Mouse (Mus musculus) liver, adult 2 months (tissue): ENCODE measurements around the gene Cda. TPM values are rescaled to one million over a fixed set of nuclear protein-coding genes. Genes with fewer than 3 reads are reported as not detected.
"Not testable (repeated sequence)": the region's sequence is repeated elsewhere in the genome, so short reads cannot be mapped to it uniquely, and the experiment has no call there.

Source experiments
- DNase-seq: peaks from one replicate; pipeline ENCODE4 v3.0.0-alpha.2; 2011; ENCODE audit warnings: low read depth, low spot score; ENCODE audit errors: extremely low read depth
- H3K27ac ChIP-seq: fragments of 200-500 bp; replicated peaks from 2 replicates; pipeline ENCODE4 v1.5.1; 2012; ENCODE audit warnings: low read depth, mild to moderate bottlenecking, control low read depth, inconsistent platforms, low read length; ENCODE audit not compliant: insufficient read depth
- H3K27me3 ChIP-seq: fragments of 200-500 bp; 2 replicates; pipeline ENCODE4 v1.6.1; 2012; ENCODE audit warnings: mild to moderate bottlenecking, moderate library complexity, low read length, inconsistent platforms; ENCODE audit not compliant: control insufficient read depth, insufficient read depth
- H3K36me3 ChIP-seq: fragments of 200-500 bp; 2 replicates; pipeline ENCODE4 v1.6.1; 2012; ENCODE audit warnings: low read length, inconsistent platforms; ENCODE audit not compliant: control insufficient read depth, insufficient read depth
- H3K4me1 ChIP-seq: fragments of 200-500 bp; 2 replicates; pipeline ENCODE4 v1.6.1; 2011; ENCODE audit warnings: low read length; ENCODE audit not compliant: control insufficient read depth, insufficient read depth
- H3K4me3 ChIP-seq: fragments of 200-500 bp; 2 replicates; pipeline ENCODE4 v1.5.1; 2011; ENCODE audit warnings: low read depth, mild to moderate bottlenecking, control low read depth, low read length, moderate library complexity; ENCODE audit not compliant: insufficient read depth
- H3K79me2 ChIP-seq: fragments of 200-500 bp; 2 replicates; pipeline ENCODE4 v1.6.1; 2012; ENCODE audit warnings: inconsistent platforms, mild to moderate bottlenecking, low read length, moderate library complexity; ENCODE audit not compliant: control insufficient read depth, insufficient read depth
- H3K9ac ChIP-seq: fragments of 200-500 bp; 2 replicates; pipeline ENCODE4 v1.6.1; 2012; ENCODE audit warnings: low read depth, mild to moderate bottlenecking, control low read depth, inconsistent platforms, low read length
- CTCF ChIP-seq: fragments of 200-500 bp; IDR thresholded peaks from 2 replicates; pipeline ENCODE4 v1.5.1; 2011; ENCODE audit warnings: low read depth, low read length, control low read depth
- POLR2A ChIP-seq: fragments of 200-500 bp; IDR thresholded peaks from 2 replicates; pipeline ENCODE4 v1.6.1; 2011; ENCODE audit warnings: low read length, control low read depth; ENCODE audit not compliant: insufficient read depth; ENCODE audit errors: extremely low read depth
- WGBS: fragments of 180-500 bp; shearing (Covaris S2); methylation state at CpG from one replicate; pipeline ENCODE4 v1.1.7; 2018; 5-methylcytosine and 5-hydroxymethylcytosine counted together
- polyA plus RNA-seq: library from polyadenylated mRNA; depleted of rRNA; stranded (reverse); fragments of >200 nt; gene quantifications from 2 replicates; pipeline ENCODE4 v1.2.3, GENCODE M21; 2012
- total RNA-seq: library from RNA; depleted of rRNA; stranded (reverse); fragments of >200 nt; gene quantifications from 2 replicates; pipeline ENCODE4 v1.2.3, GENCODE M21; 2014

Gene Cda
- total and polyA plus RNA-seq, 2 experiments = 4.5 to 34.1 TPM

DNA sequence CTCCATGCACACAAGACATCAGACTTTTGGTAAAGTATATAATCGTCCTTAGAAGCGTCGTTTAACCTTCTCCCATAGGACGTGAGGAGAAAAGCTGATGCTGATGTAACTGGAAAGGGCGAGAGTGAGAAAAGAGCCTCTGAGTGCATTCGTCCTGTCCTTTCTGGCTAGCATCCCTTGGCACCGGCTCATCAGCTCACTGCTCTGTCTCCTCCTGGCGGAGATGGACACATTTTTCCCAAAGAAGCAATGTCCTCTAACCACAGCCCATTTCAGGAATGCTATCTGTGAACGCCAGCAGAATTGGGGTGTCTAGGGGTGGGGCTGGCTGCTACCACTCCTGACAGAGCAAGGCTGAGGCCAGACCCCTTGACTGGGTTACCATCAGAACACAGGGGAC is 36.1 kb downstream of the Cda start:
- H3K79me2 ChIP-seq = no peaks in the 10 kb centered on the region

DNA sequence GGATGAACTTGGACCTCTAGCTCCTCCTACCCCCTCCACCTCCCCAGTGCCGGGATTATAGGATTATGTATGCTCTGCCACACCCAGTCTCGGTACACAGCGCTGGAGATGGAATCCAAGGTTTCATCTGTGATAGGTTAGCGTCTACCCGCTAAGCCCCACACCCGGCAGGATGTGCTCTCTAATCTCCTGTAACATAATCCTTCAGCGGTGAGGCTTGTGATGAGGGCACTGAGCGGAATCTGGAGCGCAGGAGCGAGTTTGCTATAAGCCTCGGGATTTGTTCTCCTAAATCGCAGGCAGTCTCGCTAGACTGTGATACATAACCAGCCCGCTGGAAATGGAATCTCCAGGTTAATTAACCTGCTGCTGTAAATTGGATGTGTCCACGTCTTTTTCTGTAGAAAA is 37.5 kb downstream of the Cda start:
- no peaks in the 10 kb centered on the region for H3K36me3 ChIP-seq
- H3K27ac ChIP-seq = no peak overlapping the region
- WGBS = 38% methylated on average over 15 of the region's 15 CpGs
- no peaks in the 10 kb centered on the region for H3K27me3 ChIP-seq
- DNase-seq = no peak
- H3K79me2 ChIP-seq = no peaks in the 10 kb centered on the region
- H3K4me3 ChIP-seq = no peak overlapping the region
- H3K4me1 ChIP-seq = 0 out of 2 replicates have a peak, but pooled peaks cover 3% of the 10 kb centered on the region
- TF ChIP-seq CTCF (no peak), POLR2A (no peak)
- no peak overlapping the region for H3K9ac ChIP-seq

More for the DNA sequence above, 36.1 kb downstream of the Cda start:
- no peaks in the 10 kb centered on the region for H3K27me3 ChIP-seq
- 0 out of 2 replicates have a peak, but pooled peaks cover 2% of the 10 kb centered on the region for H3K4me1 ChIP-seq
- H3K9ac ChIP-seq = no peak overlapping the region
- H3K4me3 ChIP-seq = no peak overlapping the region
- no peaks in the 10 kb centered on the region for H3K36me3 ChIP-seq
- WGBS = 77% methylated on average over 9 of the region's 9 CpGs
- no peak overlapping the region for H3K27ac ChIP-seq
- DNase-seq = no peak
- TF ChIP-seq CTCF (no peak), POLR2A (no peak)

DNA sequence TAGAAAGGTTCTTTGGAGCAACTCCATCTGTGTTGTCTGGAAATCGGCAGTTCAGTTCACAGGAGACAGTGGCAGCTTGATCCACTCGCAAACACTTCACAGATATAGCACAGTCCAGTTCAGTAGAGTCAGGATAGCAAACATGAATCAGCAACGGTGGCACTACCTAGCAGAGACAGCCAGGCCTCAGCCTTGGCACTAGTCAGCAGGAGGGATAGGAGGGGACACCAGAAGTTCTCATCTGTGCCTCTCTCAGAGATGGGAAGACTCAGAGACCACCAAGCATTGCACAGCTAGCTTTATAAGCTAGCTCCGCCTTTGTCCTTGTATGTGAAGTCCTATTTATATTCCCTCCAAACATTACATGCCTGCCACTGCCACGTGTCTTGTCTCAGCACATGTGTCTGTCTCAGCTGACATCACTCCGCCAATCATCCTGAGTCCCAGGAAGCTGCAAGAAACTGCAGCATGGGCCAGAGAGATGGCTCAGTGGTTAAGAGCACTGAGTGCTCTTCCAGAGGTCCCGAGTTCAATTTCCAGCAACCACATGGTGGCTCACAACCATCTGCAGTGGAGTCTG is 39.8 kb downstream of the Cda start:
- 66% methylated on average over 7 of the region's 7 CpGs for WGBS

DNA sequence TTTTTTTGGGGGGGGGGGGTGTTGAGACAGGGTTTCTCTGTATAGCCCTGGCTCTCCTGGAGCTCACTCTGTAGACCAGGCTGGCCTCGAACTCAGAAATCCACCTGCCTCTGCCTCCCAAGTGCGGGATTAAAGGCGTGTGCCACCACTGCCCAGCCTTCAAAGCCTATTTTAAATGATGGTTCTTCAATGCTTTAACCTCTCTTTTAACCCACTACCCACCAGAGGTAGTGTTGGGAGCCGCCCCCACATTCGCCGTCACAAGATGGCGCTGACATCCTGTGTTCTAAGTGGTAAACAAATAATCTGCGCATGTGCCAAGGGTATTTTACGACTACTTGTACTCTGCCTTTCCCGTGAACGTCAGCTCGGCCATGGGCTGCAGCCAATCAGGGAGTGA is 40.6 kb downstream of the Cda start:
- not testable (repeated sequence) for H3K36me3 ChIP-seq, H3K27me3 ChIP-seq, H3K79me2 ChIP-seq, H3K9ac ChIP-seq, H3K27ac ChIP-seq, H3K4me3 ChIP-seq, DNase-seq
- 43% methylated on average over 9 of the region's 12 CpGs for WGBS
- H3K4me1 ChIP-seq = peaks cover 13% of the 10 kb centered on the region

More for the DNA sequence above, 39.8 kb downstream of the Cda start:
- DNase-seq = no peak
- Histone ChIP-seq H3K79me2 (no peaks in the 10 kb centered on the region), H3K27me3 (no peaks in the 10 kb centered on the region), H3K27ac (no peak overlapping the region; the same call in 1 of the 2 replicates), H3K36me3 (no peaks in the 10 kb centered on the region), H3K4me1 (peaks cover 13% of the 10 kb centered on the region), H3K4me3 (peak overlapping the region; percentile 12; the same call in 1 of the 2 replicates), H3K9ac (0 out of 2 replicates have a peak overlapping the region, but pooled peaks have one; percentile 12)
- no peak for TF ChIP-seq POLR2A
- no peak for TF ChIP-seq CTCF

DNA sequence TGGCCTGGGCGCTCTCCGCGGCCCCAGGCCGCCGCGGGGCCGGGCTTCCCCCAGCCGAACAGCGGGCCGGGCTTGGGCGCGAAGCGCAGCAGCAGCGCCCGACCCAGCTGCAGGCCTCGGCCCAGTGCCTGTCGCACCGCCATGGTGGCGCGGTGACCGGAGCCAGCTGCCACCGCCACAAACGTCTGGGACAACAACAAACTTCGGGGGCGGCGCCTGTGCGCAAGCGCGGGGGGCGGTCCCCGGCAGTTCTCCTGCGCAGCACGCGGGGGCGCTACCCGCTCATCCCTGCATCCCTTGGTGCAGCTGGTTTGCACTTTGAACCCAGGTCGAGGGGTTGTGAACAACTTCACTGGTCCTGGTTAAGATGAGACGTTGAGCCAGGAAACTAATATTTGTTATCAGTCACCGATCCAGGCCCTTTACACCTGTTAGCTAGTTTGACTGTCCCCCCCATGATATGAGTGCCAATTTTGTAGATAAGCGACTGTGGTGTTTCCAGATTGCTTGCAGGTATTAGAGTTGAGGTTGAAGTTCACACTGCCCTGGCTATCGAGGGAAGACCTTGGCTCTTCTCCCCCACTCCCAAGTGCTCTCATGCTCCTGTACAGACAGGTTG is 41.6 kb downstream of the Cda start, which contains the start of gene Pink1:
Gene Pink1 (minus strand): TSS at position 231 of the 619 bp plus-strand sequence.
- WGBS = under 1% methylated on average over 40 of the region's 41 CpGs
- H3K4me1 ChIP-seq = peaks cover 13% of the 10 kb centered on the region
- peak within 1 kb of the TSS; percentile 96 for H3K9ac ChIP-seq
- peaks cover 5% of the 10 kb centered on the region for H3K79me2 ChIP-seq
- peak within 1 kb of the TSS; percentile 82 for H3K4me3 ChIP-seq
- peak; percentile 94 for TF ChIP-seq CTCF
- peak; percentile 89 for TF ChIP-seq POLR2A
- DNase-seq = peak; percentile 97
- H3K27ac ChIP-seq = peak within 1 kb of the TSS; percentile 98
- no peaks in the 10 kb centered on the region for H3K36me3 ChIP-seq
- H3K27me3 ChIP-seq = no peaks in the 10 kb centered on the region
